Mouse (Mus musculus) E14TG2a.4 (cell line): ENCODE results near the gene Apobec1.

Source experiments
- CTCF ChIP-seq: conservative IDR thresholded peaks from 2 replicates; pipeline ENCODE4 v1.5.1; 2014; ENCODE audit warnings: low read length
- NANOG ChIP-seq: IDR thresholded peaks from 2 replicates; pipeline ENCODE4 v1.6.1; 2014; ENCODE audit warnings: borderline replicate concordance, low read length, mixed read lengths
- POU5F1 ChIP-seq: IDR thresholded peaks from 2 replicates; pipeline ENCODE4 v1.6.1; 2014; ENCODE audit warnings: low read length, borderline replicate concordance

- no peak for TF ChIP-seq CTCF
- TF ChIP-seq POU5F1, result no peak
- TF ChIP-seq NANOG, result no peak
Observed at GRCm38 (mm10) chr6:122569762-122570161, 32.5 kb downstream of the Apobec1 start.
